Mouse (Mus musculus) small intestine, adult 10 weeks (tissue): ENCODE data around the gene Gsto1. TPM values are rescaled to one million over a fixed set of nuclear protein-coding genes. Genes with fewer than 3 reads are reported as not detected.

Experiments used
- polyA plus RNA-seq: library from polyadenylated mRNA; stranded (reverse); fragments of 350-450 nt; fragmentation: Illumina TruSeq; extraction: RNeasy Lipid Tissue Mini Kit (QIAGEN cat#74804); gene quantifications from one replicate; pipeline ENCODE4 v1.2.3, GENCODE M21; 2014; ENCODE audit warnings: low replicate concordance

Gsto1 gene
- 968 TPM for polyA plus RNA-seq

GRCm38 (mm10) chr19:47854796-47855783, at the start of gene Gsto1:
TSS of gene Gsto1 (plus strand) at chr19:47854970.

GRCm38 (mm10) chr19:47865353-47865947, 10.7 kb downstream of the Gsto1 start, which contains the start of gene Gsto2:
TSS of gene Gsto2 (plus strand) at chr19:47865534.

Other genes starting within 250 kb of the Gsto1 start
- 0.07 TPM for gene Col17a1, start 162.9 kb upstream of the Gsto1 start, polyA plus RNA-seq
- gene Sfr1, start 123.3 kb upstream of the Gsto1 start, polyA plus RNA-seq, result 164 TPM
- gene Gsto2, start 10.6 kb downstream of the Gsto1 start, polyA plus RNA-seq, result not detected
- 0.48 TPM for gene Cfap43, start 64.3 kb downstream of the Gsto1 start, polyA plus RNA-seq
- gene Itprip, start 64.3 kb downstream of the Gsto1 start, polyA plus RNA-seq, result not detected
- not detected for gene Cfap58, start 82.7 kb downstream of the Gsto1 start, polyA plus RNA-seq